Mouse (Mus musculus) urinary bladder, adult 18-20 months (tissue): Measurements from ENCODE around the gene Tnfrsf19.
A peak's percentile ranks its signal among the peaks of the same experiment; 100 is the strongest.

Experiments
- DNase-seq, 2 experiments: peaks; one replicate each; pipeline ENCODE4 v3.0.0; 2022; ENCODE audit warnings: low spot score in 2 of 2, mixed read lengths in 2 of 2

Tnfrsf19 gene

GRCm38 (mm10) chr14:61046091-61046681 is at the start of gene Tnfrsf19:
Gene Tnfrsf19, minus strand, starts transcription at chr14:61046490.
- DNase-seq, result peak; percentile 68 to 74

DNA sequence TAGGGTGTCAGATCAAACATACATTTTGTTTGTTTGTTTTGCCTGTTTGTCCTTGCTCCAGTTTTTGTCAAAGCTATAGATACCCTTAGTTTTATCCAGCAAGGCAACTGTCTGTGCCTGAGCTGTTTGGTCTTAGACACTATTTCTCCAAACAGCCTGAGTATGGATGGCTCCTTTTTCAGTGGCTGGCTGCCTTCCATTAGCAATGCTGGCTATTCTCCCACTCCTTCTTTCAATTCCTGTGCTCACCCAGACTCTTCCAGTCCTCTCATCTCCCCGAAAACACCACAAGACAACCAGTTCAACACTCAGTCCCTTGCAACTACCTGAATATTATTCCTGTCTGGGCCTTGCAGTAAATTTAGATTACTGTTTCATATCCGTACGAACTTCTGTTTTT is 45.8 kb upstream of the Tnfrsf19 start:
- DNase-seq, result no peak

GRCm38 (mm10) chr14:61090955-61091354 is 44.7 kb upstream of the Tnfrsf19 start:
- no peak for DNase-seq

GRCm38 (mm10) chr14:61088187-61088586 is 41.9 kb upstream of the Tnfrsf19 start:
- no peak for DNase-seq

- DNase-seq, result peak; percentile 15 to 54
These were observed 39.0 kb upstream of the Tnfrsf19 start for GRCm38 (mm10) chr14:61085325-61085724.

DNA sequence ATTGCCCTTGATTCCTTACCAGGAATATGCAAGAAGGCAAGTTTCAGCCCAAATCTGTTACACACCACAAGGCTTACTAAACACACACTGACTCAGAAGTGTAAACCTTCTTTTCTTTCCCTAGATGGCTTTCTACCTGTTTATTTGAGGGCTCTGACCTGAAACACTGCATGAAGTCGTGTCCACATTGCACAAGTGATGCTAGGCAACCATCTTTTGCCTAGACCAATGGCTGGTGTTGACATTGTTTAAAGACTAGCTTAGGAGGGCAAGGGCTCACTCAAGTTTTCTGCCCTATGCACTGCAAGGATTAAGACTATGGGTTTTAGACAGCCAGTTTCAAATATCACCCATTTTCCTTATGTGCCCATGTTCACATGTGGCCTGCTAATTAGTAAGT is 23.3 kb upstream of the Tnfrsf19 start:
- DNase-seq, result no peak

GRCm38 (mm10) chr14:61061729-61062128 is 15.4 kb upstream of the Tnfrsf19 start:
- no peak for DNase-seq

DNA sequence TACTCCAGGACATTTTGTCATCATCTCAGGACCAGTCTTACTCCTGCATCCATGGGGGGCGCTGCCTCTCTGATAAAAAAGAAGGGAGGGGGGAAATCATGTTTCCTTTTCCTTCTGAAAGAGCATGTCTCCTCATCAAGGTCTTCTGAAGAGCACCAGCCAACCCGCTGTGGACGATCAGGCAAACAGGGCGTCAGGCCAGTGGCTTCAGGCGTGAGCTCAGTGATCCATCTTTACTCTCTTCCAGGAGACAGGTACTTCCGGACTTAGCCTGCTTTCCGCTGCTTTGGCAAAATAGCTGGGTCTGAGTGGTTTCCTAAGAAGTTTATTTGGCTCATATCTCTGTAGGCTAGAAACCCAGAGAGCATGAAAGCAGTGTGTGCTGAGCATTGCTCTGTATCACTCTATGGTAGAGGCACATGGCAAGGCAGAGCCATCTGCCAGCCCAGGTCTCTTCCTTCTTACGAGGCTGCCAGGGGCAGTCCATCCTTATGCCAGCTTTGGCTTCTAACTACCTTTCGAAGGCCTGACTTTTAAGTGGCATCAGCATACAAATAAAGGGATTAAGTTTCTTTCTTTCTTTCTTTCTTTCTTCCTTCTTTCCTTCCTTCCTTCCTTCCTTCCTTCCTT is 13.1 kb upstream of the Tnfrsf19 start:
- DNase-seq, result no peak

DNA sequence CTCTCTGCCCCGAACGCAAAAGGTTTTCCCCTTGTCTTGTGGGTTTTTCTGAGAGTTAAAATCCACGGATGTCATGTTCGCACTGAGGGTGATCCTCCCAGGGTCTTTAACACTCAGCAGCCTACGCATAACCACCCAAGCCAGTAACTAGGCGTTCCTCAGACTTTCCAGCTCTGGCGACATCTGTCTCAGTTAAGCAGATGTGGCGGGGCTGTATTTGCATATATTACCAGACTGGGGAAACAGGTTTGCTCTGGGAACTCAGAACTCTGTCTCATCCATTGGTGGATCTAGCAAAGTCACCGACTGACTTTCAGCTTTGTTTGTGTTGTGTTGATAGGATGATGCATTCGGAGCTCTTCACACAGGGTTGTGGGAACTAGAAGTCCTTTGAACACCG is 10.7 kb upstream of the Tnfrsf19 start:
- DNase-seq, result no peak

DNA sequence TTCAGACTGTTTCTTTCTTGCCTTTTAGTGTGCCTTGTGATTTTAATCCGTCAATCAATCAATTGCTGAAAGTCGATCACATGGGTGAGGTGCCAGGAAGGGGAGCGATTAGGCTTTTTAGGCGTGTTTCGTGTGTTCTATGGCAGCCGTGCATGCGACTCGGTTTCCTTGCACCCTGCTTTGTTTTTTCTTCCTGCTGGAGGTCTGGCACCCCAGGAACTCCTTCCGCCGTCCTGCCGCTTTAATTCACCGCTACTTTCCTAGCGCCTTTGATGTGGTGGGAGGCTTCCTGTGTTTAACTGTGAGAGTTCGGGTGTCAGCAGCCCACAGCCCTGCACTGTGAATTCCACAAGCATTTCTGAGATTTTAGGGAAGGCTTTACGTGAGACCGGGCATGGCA is 10.2 kb upstream of the Tnfrsf19 start:
- DNase-seq, result no peak

DNA sequence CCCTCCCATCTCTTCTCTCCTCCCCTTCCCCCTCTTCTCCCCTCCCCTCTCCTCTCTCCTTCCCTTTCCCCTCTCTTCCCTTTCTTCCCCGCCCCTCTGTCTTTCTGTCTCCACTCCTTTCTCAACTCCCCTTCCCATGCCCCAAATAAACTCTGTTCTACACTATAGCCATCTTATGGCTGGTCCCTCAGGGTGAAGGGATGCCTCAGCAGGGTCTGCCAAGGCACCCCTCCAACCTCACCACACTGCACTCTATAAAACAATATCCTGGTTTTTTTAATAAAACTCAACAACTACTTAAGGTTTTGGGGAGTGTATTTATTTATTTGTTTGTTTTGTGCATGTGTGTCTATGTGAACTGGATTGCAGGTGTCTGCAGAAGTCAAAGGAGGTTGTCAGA is 9.6 kb upstream of the Tnfrsf19 start:
- DNase-seq, result no peak

DNA sequence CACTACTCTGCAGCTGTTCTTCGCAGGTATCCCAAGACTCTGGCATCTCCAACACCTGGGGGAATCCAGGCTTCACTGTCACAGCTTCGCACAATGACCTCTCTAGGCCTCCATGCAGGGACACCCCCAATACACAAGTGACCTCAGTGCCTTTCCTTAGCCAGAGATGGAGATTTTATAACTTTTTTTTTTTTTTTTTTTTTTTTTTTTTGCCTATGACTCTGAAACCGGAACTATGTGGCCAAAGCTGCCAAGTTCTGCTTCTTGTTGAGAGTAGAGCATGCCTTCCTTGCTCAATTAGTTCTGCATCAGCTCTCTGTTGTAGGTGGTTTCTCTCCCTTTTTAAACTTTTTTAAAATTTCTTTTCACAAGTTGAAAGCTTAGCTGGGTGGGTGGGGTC is 5.9 kb upstream of the Tnfrsf19 start:
- DNase-seq, result no peak

DNA sequence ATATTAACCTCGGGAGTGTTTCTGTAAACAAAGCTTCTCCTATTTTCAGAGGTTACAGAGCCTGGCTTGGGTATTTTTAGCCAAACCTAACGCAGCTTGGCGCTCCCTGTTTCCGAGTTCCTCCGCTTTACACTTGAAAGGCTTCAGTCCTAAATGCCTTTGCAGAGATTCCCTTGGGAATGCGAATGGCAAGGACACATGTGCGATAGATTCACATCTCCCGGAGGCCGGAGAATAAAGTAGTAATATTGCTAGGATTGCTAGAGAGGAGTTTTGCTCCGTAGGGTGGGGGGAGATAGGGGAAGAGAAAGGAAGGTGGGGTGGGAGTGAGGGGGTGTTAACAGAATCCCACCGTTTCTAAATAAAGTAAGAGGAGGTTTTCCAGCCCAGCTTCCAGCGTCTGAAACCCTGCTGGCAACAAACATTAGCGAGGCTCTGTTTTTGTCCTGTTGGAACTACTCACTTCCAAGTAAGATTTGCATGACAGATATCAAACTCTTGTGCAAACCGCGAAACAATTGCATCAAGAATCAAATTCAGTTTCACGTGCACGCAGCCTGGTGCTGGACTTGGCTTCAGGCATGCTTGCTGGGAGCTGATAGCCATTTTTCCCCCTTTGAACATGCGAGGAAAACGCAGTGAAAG is 722 bp downstream of the Tnfrsf19 start:
- DNase-seq, result no peak

GRCm38 (mm10) chr14:61044316-61044715 is 2.0 kb downstream of the Tnfrsf19 start:
- no peak for DNase-seq

GRCm38 (mm10) chr14:61043511-61044310 is 2.6 kb downstream of the Tnfrsf19 start:
- DNase-seq, result no peak

DNA sequence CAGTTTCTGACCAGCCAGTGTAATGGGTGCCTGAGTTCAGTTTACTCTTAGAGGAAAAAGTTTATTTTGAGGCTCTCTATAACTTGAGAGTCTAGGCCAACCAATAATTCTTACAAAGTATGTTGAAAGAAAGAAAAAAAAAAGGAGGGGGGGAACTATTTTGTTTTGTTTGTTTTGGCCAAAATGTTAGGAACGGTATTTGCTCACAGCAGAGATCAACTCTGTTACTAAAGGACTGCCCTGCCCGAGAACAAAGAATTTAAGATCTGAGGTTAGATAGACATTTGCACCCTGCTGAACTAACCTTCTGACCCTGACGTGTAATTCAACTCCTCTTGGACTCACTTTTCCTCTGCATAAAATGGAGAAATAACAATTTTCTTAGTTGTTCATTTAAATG is 4.0 kb downstream of the Tnfrsf19 start:
- no peak for DNase-seq

- DNase-seq, result no peak
These were observed 6.1 kb downstream of the Tnfrsf19 start for GRCm38 (mm10) chr14:61040236-61040635.

DNA sequence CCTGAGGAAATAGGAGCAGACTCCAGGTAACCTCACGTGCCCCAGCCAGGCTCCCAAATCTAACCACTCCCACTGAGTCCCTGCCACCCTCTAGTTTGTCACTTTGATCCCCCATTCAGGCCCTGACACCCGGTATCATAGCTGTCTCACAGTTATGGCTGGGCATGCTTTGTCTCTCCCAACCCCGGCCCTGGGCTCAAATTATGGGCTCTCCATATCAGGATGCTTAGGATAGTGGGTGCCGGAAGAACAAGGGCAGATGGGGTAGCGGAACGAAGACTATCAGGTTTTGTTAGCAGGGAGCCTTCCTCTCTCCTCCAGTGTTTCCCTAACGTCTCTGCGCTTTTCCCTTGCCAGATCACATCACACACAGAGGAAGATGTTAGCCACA is 8.2 kb downstream of the Tnfrsf19 start:
- DNase-seq, result no peak

DNA sequence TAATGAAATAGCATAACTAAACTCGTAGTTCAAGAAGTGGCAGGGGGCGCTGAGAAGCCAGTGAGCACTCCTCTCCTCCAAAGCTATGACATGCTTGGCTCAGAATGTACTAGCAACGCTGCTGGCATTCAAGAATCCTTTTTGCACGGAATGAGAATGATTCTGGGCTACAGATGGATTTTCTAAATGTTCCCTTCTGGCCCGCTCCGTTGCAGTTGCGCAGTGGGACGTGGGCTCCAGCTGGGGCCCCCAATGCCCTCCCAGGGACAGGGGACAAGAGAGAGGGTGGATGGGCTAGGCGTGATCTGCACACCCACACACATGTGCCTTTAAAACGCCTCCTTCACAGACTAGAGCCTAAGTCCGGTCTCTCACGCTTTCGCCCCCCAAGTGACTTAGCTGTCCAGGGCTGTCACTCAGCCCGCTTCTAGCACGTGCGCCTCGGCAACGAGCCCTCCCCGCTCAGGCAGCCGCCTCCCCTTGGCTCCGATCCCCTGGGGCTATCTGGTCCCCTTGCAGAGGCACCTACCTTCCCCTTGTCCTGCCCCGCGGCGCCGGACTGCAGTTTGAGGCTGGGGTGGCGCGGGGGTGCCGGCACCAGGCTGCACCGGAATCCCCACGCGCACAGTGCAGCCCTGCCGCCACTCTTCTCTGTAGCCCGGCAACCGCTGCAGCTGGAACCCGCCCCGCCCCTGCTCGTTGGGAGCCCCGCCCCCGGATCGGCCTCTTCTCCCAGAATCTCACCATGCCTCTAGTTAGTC is 8.8 kb downstream of the Tnfrsf19 start:
- DNase-seq, result peak; percentile 41 to 60

- no peak for DNase-seq
These were observed 15.9 kb downstream of the Tnfrsf19 start for GRCm38 (mm10) chr14:61030366-61030765.

DNA sequence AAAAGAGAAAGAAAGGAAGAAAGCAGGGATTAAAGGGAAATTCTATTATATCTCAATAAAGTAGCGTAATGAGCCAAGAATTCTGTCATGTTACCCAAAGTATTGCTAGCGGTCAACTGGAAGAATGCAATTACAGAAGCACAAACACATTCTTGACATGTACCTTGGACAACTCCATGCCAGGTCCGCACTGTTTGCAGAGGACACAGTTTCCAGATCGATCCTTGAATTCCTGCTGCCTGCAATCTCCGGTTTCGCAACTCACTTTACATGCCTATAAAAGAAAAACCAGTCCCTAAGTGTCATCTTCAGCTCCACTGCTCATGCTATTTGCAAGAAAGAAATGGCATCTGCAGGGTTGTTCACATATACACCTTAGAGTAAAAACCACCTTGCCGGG is 22.3 kb downstream of the Tnfrsf19 start:
- no peak for DNase-seq

GRCm38 (mm10) chr14:61022383-61022782 is 23.9 kb downstream of the Tnfrsf19 start:
- DNase-seq, result no peak
